ENCODE assay signal across 23 mouse cellular contexts in genomic region chr3:146854473-146855087, GRCm38 (mm10). TPM values are rescaled to one million over a fixed set of nuclear protein-coding genes. Genes with fewer than 3 reads are reported as not detected.
DNase-seq lines count a peak whose midpoint lies in the region; ATAC-seq lines count a peak whose summit lies in the region.
"Had no signal": no experiment of that assay in that cellular context is flagged by ENCODE, and none has a peak within 500 bp of the region (broad histone marks: within the 10 kb centered on the region; RNA-seq: fewer than 3 reads in every experiment).

No protein-coding gene starts in this region.

- no peak overlapping the region for H3K9ac ChIP-seq in hindbrain, embryonic 12.5 days
- H3K9ac ChIP-seq in hindbrain, embryonic 11.5 days (ENCODE audit: low read depth, low read length), result no peak overlapping the region
- no peak overlapping the region for H3K9ac ChIP-seq in neural tube, embryonic 12.5 days
- H3K9ac ChIP-seq in hindbrain, embryonic 16.5 days (ENCODE audit: low read depth, low read length), result no peak overlapping the region
- H3K9ac ChIP-seq in neural tube, embryonic 15.5 days (replicated peaks), result 0 out of 2 replicates have a peak overlapping the region, but pooled peaks have one; percentile 7
- H3K9ac ChIP-seq: embryonic facial prominence, embryonic 15.5 days; kidney, embryonic 15.5 days; midbrain, embryonic 12.5 days had no signal

- H3K36me3 ChIP-seq in hindbrain, embryonic 12.5 days, result no peaks in the 10 kb centered on the region
- no peaks in the 10 kb centered on the region for H3K36me3 ChIP-seq in hindbrain, embryonic 11.5 days (ENCODE audit: control insufficient read depth, insufficient read depth, low read length)
- H3K36me3 ChIP-seq in neural tube, embryonic 12.5 days, result no peaks in the 10 kb centered on the region
- no peaks in the 10 kb centered on the region for H3K36me3 ChIP-seq in hindbrain, embryonic 16.5 days (ENCODE audit: control insufficient read depth, insufficient read depth, low read length)
- H3K36me3 ChIP-seq in neural tube, embryonic 15.5 days, result no peaks in the 10 kb centered on the region
- H3K36me3 ChIP-seq: embryonic facial prominence, embryonic 15.5 days; kidney, embryonic 15.5 days; midbrain, embryonic 12.5 days had no signal

- 0 out of 2 replicates have a peak overlapping the region, but pooled peaks have one; percentile 3 for H3K4me2 ChIP-seq in hindbrain, embryonic 12.5 days (replicated peaks)
- H3K4me2 ChIP-seq in hindbrain, embryonic 11.5 days (replicated peaks; ENCODE audit: low read depth, low read length), result no peak overlapping the region
- H3K4me2 ChIP-seq in neural tube, embryonic 12.5 days (replicated peaks), result peak overlapping the region; percentile 76; the same call in 1 of the 2 replicates
- peak overlapping the region; percentile 3; the same call in 1 of the 2 replicates for H3K4me2 ChIP-seq in hindbrain, embryonic 16.5 days (ENCODE audit: low read length)
- peak overlapping the region; percentile 73 for H3K4me2 ChIP-seq in neural tube, embryonic 15.5 days
- H3K4me2 ChIP-seq: embryonic facial prominence, embryonic 15.5 days; heart, embryonic 11.5 days; kidney, embryonic 15.5 days; midbrain, embryonic 12.5 days had no signal

- H3K27me3 ChIP-seq in hindbrain, embryonic 12.5 days, result no peaks in the 10 kb centered on the region
- no peaks in the 10 kb centered on the region for H3K27me3 ChIP-seq in hindbrain, embryonic 11.5 days (ENCODE audit: control insufficient read depth, insufficient read depth, low read length)
- H3K27me3 ChIP-seq in neural tube, embryonic 12.5 days (replicated peaks), result no peaks in the 10 kb centered on the region
- no peaks in the 10 kb centered on the region for H3K27me3 ChIP-seq in hindbrain, embryonic 16.5 days (replicated peaks; ENCODE audit: control insufficient read depth, insufficient read depth, low read length)
- H3K27me3 ChIP-seq in neural tube, embryonic 15.5 days (replicated peaks), result no peaks in the 10 kb centered on the region
- H3K27me3 ChIP-seq: embryonic facial prominence, embryonic 15.5 days; kidney, embryonic 15.5 days; midbrain, embryonic 12.5 days had no signal

- DNase-seq in hindbrain, embryonic 11.5 days (ENCODE audit: low spot score), result no peak
- DNase-seq in neural tube, embryonic 10.5 days (ENCODE audit: extremely low spot score, low spot score), result no peak
- no peak for DNase-seq in heart, adult 18-20 months
- no peak for DNase-seq in adrenal gland, adult 2 months
- DNase-seq: adrenal gland, postnatal 25 days; B cell, adult 2 months; cerebellum, adult 8-10 months; kidney, adult 11 months; kidney, postnatal 36 days; right cerebral cortex, postnatal 14 days; thymus, adult 2 months; thymus, postnatal 4 days had no signal

- peaks cover 6% of the 10 kb centered on the region; the same call in 1 of the 2 replicates for H3K4me1 ChIP-seq in hindbrain, embryonic 12.5 days
- H3K4me1 ChIP-seq in hindbrain, embryonic 11.5 days (replicated peaks; ENCODE audit: control insufficient read depth, insufficient read depth, low read length), result no peaks in the 10 kb centered on the region
- peaks cover 5% of the 10 kb centered on the region; the same call in 1 of the 2 replicates for H3K4me1 ChIP-seq in neural tube, embryonic 12.5 days
- peaks cover 6% of the 10 kb centered on the region; the same call in 1 of the 2 replicates for H3K4me1 ChIP-seq in hindbrain, embryonic 16.5 days (ENCODE audit: control insufficient read depth, insufficient read depth, low read depth, low read length)
- peaks cover 27% of the 10 kb centered on the region for H3K4me1 ChIP-seq in neural tube, embryonic 15.5 days
- H3K4me1 ChIP-seq: embryonic facial prominence, embryonic 15.5 days had no signal

- H3K4me3 ChIP-seq in hindbrain, embryonic 12.5 days, result no peak overlapping the region
- no peak overlapping the region for H3K4me3 ChIP-seq in hindbrain, embryonic 11.5 days (ENCODE audit: low read depth, low read length)
- H3K4me3 ChIP-seq in neural tube, embryonic 12.5 days, result no peak overlapping the region
- H3K4me3 ChIP-seq in hindbrain, embryonic 16.5 days (ENCODE audit: low read length), result no peak overlapping the region
- H3K4me3 ChIP-seq in neural tube, embryonic 15.5 days (replicated peaks), result no peak overlapping the region
- H3K4me3 ChIP-seq: embryonic facial prominence, embryonic 15.5 days; kidney, embryonic 15.5 days; midbrain, embryonic 12.5 days had no signal

- WGBS in hindbrain, embryonic 12.5 days, result 79% methylated on average over 7 of the region's 7 CpGs
- WGBS in hindbrain, embryonic 11.5 days, result 80% methylated on average over 7 of the region's 7 CpGs
- WGBS in neural tube, embryonic 12.5 days, result 82% methylated on average over 7 of the region's 7 CpGs
- 73% methylated on average over 7 of the region's 7 CpGs for WGBS in hindbrain, embryonic 16.5 days
- WGBS in neural tube, embryonic 15.5 days, result 79% methylated on average over 7 of the region's 7 CpGs

- H3K9me3 ChIP-seq in hindbrain, embryonic 12.5 days (replicated peaks), result no peaks in the 10 kb centered on the region
- no peaks in the 10 kb centered on the region for H3K9me3 ChIP-seq in hindbrain, embryonic 11.5 days (ENCODE audit: control insufficient read depth, low read length)
- H3K9me3 ChIP-seq in neural tube, embryonic 12.5 days, result no peaks in the 10 kb centered on the region
- no peaks in the 10 kb centered on the region for H3K9me3 ChIP-seq in hindbrain, embryonic 16.5 days (ENCODE audit: control insufficient read depth, low read length)
- no peaks in the 10 kb centered on the region for H3K9me3 ChIP-seq in neural tube, embryonic 15.5 days (replicated peaks)
- H3K9me3 ChIP-seq: embryonic facial prominence, embryonic 15.5 days; kidney, embryonic 15.5 days; midbrain, embryonic 12.5 days had no signal

- no peak overlapping the region for H3K27ac ChIP-seq in hindbrain, embryonic 12.5 days
- no peak overlapping the region for H3K27ac ChIP-seq in hindbrain, embryonic 11.5 days (ENCODE audit: low read depth, low read length)
- no peak overlapping the region for H3K27ac ChIP-seq in neural tube, embryonic 12.5 days
- no peak overlapping the region for H3K27ac ChIP-seq in hindbrain, embryonic 16.5 days (ENCODE audit: low read depth, low read length)
- H3K27ac ChIP-seq in neural tube, embryonic 15.5 days (replicated peaks), result no peak overlapping the region
- H3K27ac ChIP-seq: embryonic facial prominence, embryonic 15.5 days; kidney, embryonic 15.5 days; macrophage; midbrain, embryonic 12.5 days; stomach, postnatal 0 days had no signal

- no peak for ATAC-seq in hindbrain, embryonic 12.5 days (ENCODE audit: low FRiP score)
- ATAC-seq in hindbrain, embryonic 11.5 days (ENCODE audit: low FRiP score), result no peak
- ATAC-seq in neural tube, embryonic 12.5 days (ENCODE audit: low FRiP score, low read depth), result no peak
- ATAC-seq in hindbrain, embryonic 16.5 days, result no peak
- no peak for ATAC-seq in neural tube, embryonic 15.5 days (ENCODE audit: low FRiP score)
- ATAC-seq: lung, postnatal 0 days had no signal

RNA-seq across cellular contexts. Expression of gene Ttll7, which starts 2.4 kb away (rescaled TPM):
- polyA plus RNA-seq in hindbrain, embryonic 12.5 days (2016; fragmentation: Nextera tagmentation; extraction: Ambion mirVana), result 9.7 and 9.8 TPM in 2 replicates
- 9.7 and 11.2 TPM in 2 replicates for polyA plus RNA-seq in hindbrain, embryonic 11.5 days (2014; fragmentation: Nextera tagmentation; extraction: Ambion mirVana)
- 14.6 and 19.8 TPM in 2 replicates for polyA plus RNA-seq in neural tube, embryonic 12.5 days (2016; fragmentation: Nextera tagmentation; extraction: Ambion mirVana)
- polyA plus RNA-seq in hindbrain, embryonic 16.5 days (2015; fragmentation: Nextera tagmentation; extraction: Ambion mirVana), result 7.8 and 9.4 TPM in 2 replicates
- 8.9 and 11.4 TPM in 2 replicates for polyA plus RNA-seq in neural tube, embryonic 15.5 days (2015; fragmentation: Nextera tagmentation; extraction: Ambion mirVana)
- total RNA-seq in heart, adult 18-20 months (2021), result 1 to 10 TPM; 7.2 to 8.3 TPM
- 10 to 100 TPM in 1 of 2 experiments, 1 to 10 TPM in 1; 4.3 to 12.1 TPM for total RNA-seq in adrenal gland, adult 2 months (2021)
- 1.7 and 1.9 TPM in 2 replicates for polyA plus RNA-seq in adrenal gland, adult 2 months (2012; rRNA removed)
- polyA plus RNA-seq: macrophage had no signal

RNA-seq across cellular contexts. Expression of gene Prkacb, which starts 41.8 kb away (rescaled TPM):
- polyA plus RNA-seq in hindbrain, embryonic 12.5 days (2016; fragmentation: Nextera tagmentation; extraction: Ambion mirVana), result 102 and 112 TPM in 2 replicates
- polyA plus RNA-seq in hindbrain, embryonic 11.5 days (2014; fragmentation: Nextera tagmentation; extraction: Ambion mirVana), result 64.8 and 70.8 TPM in 2 replicates
- 98.7 and 99.4 TPM in 2 replicates for polyA plus RNA-seq in neural tube, embryonic 12.5 days (2016; fragmentation: Nextera tagmentation; extraction: Ambion mirVana)
- 199 and 204 TPM in 2 replicates for polyA plus RNA-seq in hindbrain, embryonic 16.5 days (2015; fragmentation: Nextera tagmentation; extraction: Ambion mirVana)
- polyA plus RNA-seq in neural tube, embryonic 15.5 days (2015; fragmentation: Nextera tagmentation; extraction: Ambion mirVana), result 169 and 193 TPM in 2 replicates
- total RNA-seq in heart, adult 18-20 months (2021), result 10 to 100 TPM; 60.8 to 66.0 TPM
- total RNA-seq in adrenal gland, adult 2 months (2021), result 100 to 1,000 TPM in 1 of 2 experiments, 10 to 100 TPM in 1; 92.9 to 124 TPM
- polyA plus RNA-seq in adrenal gland, adult 2 months (2012; rRNA removed), result 29.8 and 38.8 TPM in 2 replicates
